Mouse (Mus musculus) lung, adult 2 months (tissue): ENCODE results near the gene Grn. TPM values are rescaled to one million over a fixed set of nuclear protein-coding genes. Genes with fewer than 3 reads are reported as not detected.

Source experiments
- DNase-seq: peaks from one replicate; pipeline ENCODE4 v3.0.0; 2022
- H3K4me1 ChIP-seq: fragments of 200-500 bp; 2 replicates; pipeline ENCODE4 v1.6.1; 2011; ENCODE audit warnings: low read length; ENCODE audit not compliant: control insufficient read depth, insufficient read depth
- H3K4me3 ChIP-seq: fragments of 200-500 bp; replicated peaks from 2 replicates; pipeline ENCODE3; 2011; ENCODE audit warnings: low read depth, mild to moderate bottlenecking, control low read depth, low read length; ENCODE audit errors: extremely low read depth
- CTCF ChIP-seq: fragments of 200-500 bp; IDR thresholded peaks from 2 replicates; pipeline ENCODE4 v1.5.1; 2011; ENCODE audit warnings: mild to moderate bottlenecking, low read length, control low read depth; ENCODE audit not compliant: insufficient read depth
- POLR2A ChIP-seq: fragments of 200-500 bp; IDR thresholded peaks from 2 replicates; pipeline ENCODE4 v1.6.1; 2011; ENCODE audit warnings: low read depth, mild to moderate bottlenecking, control low read depth, low read length, borderline replicate concordance; ENCODE audit errors: extremely low read depth
- WGBS: fragments of 180-500 bp; shearing (Covaris S2); methylation state at CpG from one replicate; pipeline ENCODE4 v1.1.7; 2018; 5-methylcytosine and 5-hydroxymethylcytosine counted together
- polyA plus RNA-seq: library from polyadenylated mRNA; depleted of rRNA; stranded (reverse); fragments of >200 nt; gene quantifications from 2 replicates; pipeline ENCODE4 v1.2.3, GENCODE M21; 2012

Gene Grn
- polyA plus RNA-seq, 1 experiment, result 257 TPM

DNA sequence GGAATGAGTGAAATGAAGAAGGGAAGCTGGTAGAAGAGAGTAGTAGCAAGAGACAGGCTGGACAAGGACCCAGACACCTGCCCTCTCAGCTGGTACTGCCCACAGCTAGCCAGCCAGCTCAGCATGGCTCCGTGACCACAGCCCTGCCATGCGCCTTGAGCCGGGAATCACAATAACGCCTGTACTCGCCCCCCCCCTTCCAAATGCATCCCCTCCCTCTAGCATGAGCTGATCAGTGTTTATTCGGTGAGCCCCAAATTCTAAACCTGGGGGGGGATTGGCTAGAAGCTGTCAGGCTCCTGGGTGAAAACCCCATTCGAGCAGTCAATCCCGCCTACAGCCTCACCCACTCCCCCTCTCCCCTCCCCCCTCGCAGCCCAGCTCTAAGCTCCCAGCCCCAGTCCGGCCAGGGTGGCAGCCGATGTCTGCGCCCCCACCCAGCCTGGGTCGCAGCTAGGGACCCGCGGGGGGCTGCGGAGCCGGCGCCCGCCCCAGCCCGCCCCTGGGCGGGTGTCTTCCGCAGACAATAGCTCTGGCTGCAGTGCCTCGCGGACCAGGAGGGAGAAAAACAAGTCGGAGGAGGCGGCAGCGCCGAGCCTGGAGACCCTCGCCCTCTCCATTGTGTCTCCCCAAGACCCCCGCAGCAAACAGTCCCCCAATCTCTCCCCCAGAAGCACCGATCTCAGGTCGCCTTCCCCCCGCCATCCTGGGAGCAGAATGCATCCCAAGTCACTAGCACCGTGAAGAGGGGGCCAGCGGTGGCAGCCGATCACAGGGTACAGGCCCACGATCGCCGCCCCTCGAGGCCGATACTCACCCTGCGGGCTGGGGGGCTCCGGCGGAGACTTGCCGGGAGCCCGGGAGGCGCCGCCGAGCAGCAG is 16.7 kb downstream of the Grn start:
- TF ChIP-seq POLR2A (no peak), CTCF (no peak)
- under 1% methylated on average over 48 of the region's 49 CpGs for WGBS
- H3K4me1 ChIP-seq, result peaks cover 11% of the 10 kb centered on the region
- peak; percentile 39 for DNase-seq
- H3K4me3 ChIP-seq, result peak overlapping the region; percentile 68

DNA sequence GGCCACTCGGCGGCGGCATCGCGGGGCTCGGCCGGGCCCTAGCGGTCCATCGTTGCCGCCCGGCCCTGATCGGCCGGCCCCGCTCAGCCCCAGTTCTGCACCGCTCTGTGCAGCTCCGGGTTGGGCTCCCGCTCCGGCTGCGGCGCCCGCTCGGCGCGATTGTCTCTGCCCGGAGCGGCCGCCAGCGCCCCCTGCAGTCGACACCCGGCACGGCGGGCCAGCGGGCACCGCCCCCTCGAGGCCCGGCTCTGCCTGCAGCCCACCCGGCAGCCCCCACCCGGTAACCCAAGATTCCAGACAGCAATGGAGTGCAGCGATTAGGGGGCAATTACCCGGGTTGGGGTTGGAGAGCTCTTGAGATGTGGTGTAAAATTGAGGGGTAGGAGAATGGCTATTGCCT is 17.4 kb downstream of the Grn start, which contains the start of gene Fam171a2:
TSS of gene Fam171a2 (minus strand) at position 186 of the 400 bp plus-strand sequence.
- peak; percentile 82 for DNase-seq
- peaks cover 11% of the 10 kb centered on the region for H3K4me1 ChIP-seq
- H3K4me3 ChIP-seq, result peak within 1 kb of the TSS; percentile 68
- TF ChIP-seq POLR2A (no peak), CTCF (0 out of 2 replicates have a peak, but pooled peaks have one; percentile 5)
- under 1% methylated on average over 40 of the region's 40 CpGs for WGBS

DNA sequence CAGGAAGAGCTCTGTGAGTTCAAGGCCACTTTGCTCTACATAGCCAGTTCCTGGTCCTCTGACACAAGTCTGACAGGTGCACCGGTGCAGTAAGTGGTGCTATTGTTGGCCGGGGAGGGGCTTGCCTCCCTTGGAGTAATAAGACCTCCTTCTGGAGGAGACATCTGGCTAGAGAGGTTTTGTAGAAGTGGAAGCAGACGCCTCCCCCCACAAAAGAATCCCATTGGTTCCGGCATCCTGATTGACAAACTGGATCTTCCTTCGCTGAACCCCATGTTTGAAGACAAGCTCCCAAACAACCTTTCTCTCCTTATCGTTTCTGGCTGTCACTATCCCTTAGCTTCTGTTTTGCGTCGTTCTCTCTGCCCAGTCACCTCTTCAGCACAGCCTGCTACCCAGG is 18.2 kb downstream of the Grn start:
- TF ChIP-seq CTCF (no peak), POLR2A (no peak)
- Histone ChIP-seq H3K4me1 (peaks cover 11% of the 10 kb centered on the region), H3K4me3 (no peak overlapping the region)
- WGBS, result 24% methylated on average over 8 of the region's 8 CpGs
- DNase-seq, result no peak

DNA sequence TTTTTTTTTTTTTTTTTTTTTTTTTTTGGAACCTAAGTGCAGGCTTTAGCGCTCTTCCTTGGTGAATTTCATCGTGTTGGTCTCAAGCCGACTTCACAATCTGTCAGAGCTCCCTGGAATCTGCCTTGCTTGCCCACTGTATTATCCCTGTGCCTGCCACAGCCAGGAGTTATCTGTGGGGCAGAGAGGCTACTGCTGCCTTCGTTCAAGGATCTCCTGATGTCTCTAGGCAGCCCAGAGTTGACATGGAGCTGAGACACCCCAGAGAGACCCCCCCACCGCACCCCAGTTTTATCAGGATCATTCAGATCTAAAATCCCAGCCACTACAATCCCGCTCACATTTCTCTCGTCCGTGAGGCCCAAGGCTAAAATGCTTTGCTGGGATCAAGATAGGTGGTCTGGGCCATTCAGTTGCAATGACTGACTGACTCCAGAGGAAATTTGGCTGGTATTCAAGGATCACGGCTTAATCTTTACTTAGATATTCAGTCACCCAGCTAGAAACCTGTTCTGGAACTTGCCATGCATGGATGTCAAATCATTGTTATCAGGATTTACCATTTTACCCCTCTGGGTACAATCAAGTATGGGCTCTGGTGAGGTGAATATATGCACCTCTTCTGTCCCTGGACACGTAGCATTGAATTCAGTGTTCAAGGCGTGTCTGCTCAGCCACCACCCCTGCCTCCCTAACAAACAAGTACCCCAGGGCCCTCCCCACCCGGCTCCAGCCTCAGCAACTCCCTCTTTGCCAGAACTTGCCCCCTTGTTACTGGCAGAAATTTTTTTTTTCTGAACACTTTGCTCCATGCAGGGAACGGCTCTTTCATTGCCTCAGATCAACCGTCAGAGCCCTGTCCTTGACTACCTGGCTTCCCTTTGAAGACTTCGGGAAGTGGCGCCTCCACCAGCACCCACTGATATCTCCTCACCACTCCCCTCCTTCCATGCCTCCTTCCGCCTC is 19.2 kb downstream of the Grn start:
- Histone ChIP-seq H3K4me3 (no peak overlapping the region), H3K4me1 (peaks cover 11% of the 10 kb centered on the region)
- DNase-seq, result no peak
- no peak for TF ChIP-seq POLR2A
- 63% methylated on average over 17 of the region's 17 CpGs for WGBS

DNA sequence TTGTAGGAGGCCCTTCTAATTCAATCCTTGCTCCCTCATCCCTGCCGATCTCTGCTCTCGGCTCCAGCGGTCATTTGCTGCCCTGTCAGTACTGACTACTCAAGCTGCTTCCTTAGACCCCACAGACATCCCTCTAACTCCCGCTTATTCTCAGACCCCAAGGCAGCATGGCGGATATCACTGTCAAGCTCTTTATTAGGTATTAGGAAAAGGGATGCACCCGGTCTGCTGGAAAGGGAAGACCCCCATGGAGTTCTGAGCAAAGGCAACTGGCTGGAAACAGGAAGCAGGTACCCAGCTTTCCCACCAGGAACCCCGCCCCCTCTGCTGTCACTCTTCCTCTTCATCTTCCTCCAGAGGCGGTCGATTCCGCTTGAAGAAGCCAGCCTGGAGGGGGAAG is 23.0 kb downstream of the Grn start:
- TF ChIP-seq POLR2A, result no peak
- no peak for TF ChIP-seq CTCF
- DNase-seq, result no peak
- H3K4me1 ChIP-seq, result peaks cover 7% of the 10 kb centered on the region
- 30% methylated on average over 10 of the region's 10 CpGs for WGBS
- H3K4me3 ChIP-seq, result no peak overlapping the region

DNA sequence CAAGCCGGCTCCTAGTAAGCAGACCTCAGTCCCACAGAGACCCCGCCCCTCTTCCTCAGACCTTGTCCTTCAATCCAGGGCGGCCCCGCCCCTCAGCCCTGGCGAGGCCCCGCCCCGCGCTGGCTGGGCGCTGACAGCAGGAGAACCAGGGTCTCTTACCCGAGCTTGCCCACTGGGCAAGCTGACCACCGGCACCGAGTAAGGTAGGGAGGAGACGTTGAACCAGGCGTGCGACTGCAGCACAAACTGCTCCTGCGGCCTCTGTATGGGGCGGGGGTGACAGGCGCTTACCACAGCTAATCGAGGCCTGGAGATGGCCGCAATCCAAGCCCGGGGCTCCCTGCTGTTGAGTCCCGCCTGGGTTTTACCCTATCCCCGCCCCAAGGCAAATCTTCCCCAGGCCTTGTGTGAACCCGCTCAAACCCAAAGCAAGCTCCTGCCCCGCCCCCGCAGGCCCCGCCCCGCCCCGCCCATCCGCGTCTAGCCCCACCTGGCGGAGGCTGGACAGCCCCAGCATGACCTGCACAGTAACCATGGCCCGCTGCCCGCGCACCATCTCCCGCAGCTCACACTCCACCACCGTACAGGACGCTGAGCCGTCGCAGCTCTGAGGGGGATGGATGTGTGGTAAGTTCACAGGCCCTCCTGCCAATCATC is 25.8 kb downstream of the Grn start:
- WGBS, result under 1% methylated on average over 40 of the region's 40 CpGs
- DNase-seq, result peak; percentile 69
- H3K4me3 ChIP-seq, result peak overlapping the region; percentile 54
- no peak for TF ChIP-seq POLR2A
- TF ChIP-seq CTCF, result no peak
- peaks cover 7% of the 10 kb centered on the region for H3K4me1 ChIP-seq

DNA sequence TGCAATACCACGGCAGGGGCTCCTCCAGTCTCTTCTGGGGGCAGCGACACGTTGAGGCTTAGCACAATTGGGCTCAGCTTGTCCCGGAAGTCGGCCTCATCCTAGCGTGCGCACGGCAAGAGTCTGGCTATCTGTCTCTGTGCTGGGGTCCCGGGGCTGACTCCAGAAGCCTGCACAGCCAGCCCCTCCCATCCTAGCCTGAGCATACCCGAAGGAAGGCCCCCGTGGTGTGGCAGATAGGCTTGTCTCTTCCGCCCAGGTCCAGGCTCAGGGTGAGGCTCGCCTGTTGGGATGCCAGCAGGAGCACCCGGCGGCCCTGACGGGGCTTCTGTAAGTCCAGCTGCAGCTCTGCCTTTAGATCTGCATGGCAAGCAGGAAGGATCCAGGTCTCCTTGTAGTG is 30.4 kb downstream of the Grn start:
- WGBS, result 64% methylated on average over 16 of the region's 16 CpGs
- no peak overlapping the region for H3K4me3 ChIP-seq
- H3K4me1 ChIP-seq, result peaks cover 4% of the 10 kb centered on the region
- TF ChIP-seq POLR2A, result no peak
- no peak for TF ChIP-seq CTCF
- no peak for DNase-seq

DNA sequence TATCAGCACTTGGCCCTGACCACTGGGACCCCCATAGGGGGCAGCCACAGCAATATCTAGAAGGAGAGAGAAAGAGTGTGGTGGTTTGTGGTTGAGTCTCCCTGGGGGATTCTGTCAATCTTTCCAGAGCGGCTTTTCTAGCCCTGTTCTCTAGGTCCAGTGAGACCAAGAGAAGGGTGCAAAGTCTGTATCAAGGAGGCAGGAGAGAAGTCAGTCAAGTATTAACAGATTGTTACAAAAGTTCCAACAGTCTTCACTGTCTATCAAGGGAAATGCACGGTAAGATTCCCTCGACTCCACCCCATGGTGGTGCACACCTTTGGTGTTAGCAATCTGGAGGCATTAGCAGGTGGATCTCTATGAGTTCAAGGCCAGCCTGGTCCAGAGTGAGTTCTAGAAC is 31.6 kb downstream of the Grn start:
- H3K4me1 ChIP-seq, result no peaks in the 10 kb centered on the region
- no peak overlapping the region for H3K4me3 ChIP-seq
- no peak for TF ChIP-seq POLR2A
- no peak for TF ChIP-seq CTCF
- no peak for DNase-seq
- WGBS, result 75% methylated on average over 3 of the region's 3 CpGs

DNA sequence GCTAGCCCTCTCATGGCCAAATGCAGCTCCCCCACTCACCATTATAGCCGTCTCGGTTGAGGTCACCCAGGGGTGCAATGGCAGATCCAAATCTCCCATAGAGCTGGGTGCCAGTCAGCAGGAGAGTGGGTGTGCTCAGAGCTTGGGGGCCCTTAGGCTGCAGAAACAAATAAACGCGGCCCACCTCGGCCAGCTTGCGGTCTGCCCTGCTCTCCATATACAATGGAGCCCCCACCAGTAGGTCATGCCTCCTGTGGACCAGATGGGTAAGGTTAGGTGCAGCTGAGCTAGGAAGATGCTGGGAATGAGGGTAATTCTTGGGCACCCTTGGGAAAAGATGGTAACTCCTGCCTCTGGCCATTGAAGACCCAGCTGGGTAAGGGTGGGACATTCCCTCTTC is 34.8 kb downstream of the Grn start:
- no peak overlapping the region for H3K4me3 ChIP-seq
- no peak for DNase-seq
- H3K4me1 ChIP-seq, result peaks cover 4% of the 10 kb centered on the region; the same call in 1 of the 2 replicates
- WGBS, result 95% methylated on average over 6 of the region's 6 CpGs
- TF ChIP-seq POLR2A, result no peak
- TF ChIP-seq CTCF, result no peak
